Mouse (Mus musculus): Measurements from ENCODE around the gene Ankrd55. TPM values are rescaled to one million over a fixed set of nuclear protein-coding genes. Genes with fewer than 3 reads are reported as not detected.
A peak's percentile ranks its signal among the peaks of the same experiment; 100 is the strongest.
"Not testable (repeated sequence)": the region's sequence is repeated elsewhere in the genome, so short reads cannot be mapped to it uniquely, and the experiment has no call there.

Gene Ankrd55
- polyA plus RNA-seq, 1 experiment from 2014 or later: 0.89 TPM

DNA sequence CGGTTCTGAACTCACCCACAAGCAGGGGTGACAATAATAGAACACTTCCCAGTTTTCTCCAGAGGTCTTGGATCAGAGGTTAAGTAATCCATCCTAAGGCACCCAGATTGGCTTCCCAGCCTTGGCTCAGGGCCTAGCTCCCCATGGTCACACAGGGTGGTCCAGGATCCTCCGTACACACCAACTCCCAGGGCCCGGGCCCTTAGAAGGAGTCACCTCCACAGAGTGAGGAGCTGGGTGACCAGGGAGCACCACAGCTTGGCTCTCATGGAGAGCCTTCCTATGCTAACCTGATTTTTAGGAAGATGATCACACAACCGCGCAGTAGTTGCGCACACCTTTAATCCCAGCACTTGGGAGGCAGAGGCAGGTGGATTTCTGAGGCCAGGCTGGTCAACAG, 127.6 kb downstream of the Ankrd55 start:
- Histone ChIP-seq H3K9ac (replicated peaks) (no peak overlapping the region), H3K4me3 (replicated peaks) (no peak overlapping the region), H3K36me3 (no peaks in the 10 kb centered on the region), H3K27me3 (no peaks in the 10 kb centered on the region), H3K4me2 (no peak overlapping the region), H3K4me1 (replicated peaks) (peaks cover 16% of the 10 kb centered on the region), H3K9me3 (no peaks in the 10 kb centered on the region), H3K27ac (peak overlapping the region; percentile 78; the same call in 1 of the 2 replicates)
- no peak for ATAC-seq (ENCODE audit: insufficient number of reproducible peaks, insufficient read depth, low FRiP score, low TSS enrichment, low read depth)
- WGBS: 85% methylated on average over 6 of the region's 6 CpGs

DNA sequence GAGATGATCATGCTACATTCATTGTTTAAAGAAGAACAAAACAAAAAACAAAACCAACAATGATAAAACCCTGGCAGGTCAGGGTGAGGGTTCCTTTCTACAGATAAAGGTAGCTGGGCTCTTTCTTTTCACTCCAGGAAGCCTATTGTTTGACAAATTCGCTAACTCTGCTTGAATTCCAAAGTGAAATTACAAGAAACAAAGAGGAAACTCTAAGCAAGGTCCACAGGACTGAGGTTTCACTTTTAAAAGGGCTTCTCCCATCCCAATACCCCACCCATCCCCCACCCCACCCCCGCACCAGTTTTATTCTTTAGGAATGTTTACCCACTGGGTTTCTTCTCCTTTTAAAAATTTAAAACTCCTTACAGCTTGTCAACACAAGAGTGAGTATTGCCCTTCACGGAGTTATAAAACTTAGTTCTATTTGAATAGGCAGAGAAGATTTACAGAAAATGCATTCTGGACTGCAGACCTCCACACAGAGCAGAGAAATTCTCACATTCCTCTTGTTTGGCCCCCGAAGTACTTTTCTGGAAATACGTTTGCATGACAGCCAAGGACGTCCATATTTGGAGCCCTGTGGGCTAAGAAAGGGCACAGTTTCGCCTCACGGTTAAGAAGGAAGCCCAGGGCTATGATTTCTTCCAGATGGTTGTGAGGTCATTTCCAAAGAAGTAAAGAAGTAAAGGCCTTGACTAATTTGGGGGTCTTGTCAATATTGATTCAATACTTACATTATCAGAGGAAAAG, 128.3 kb downstream of the Ankrd55 start:
- WGBS: 9% methylated on average over 8 of the region's 8 CpGs
- Histone ChIP-seq H3K27ac (peak overlapping the region; percentile 78), H3K4me2 (peak overlapping the region; percentile 21; the same call in 1 of the 2 replicates), H3K9ac (replicated peaks) (no peak overlapping the region), H3K9me3 (no peaks in the 10 kb centered on the region), H3K4me1 (replicated peaks) (peaks cover 16% of the 10 kb centered on the region), H3K27me3 (no peaks in the 10 kb centered on the region), H3K4me3 (replicated peaks) (no peak overlapping the region), H3K36me3 (no peaks in the 10 kb centered on the region)
- ATAC-seq (ENCODE audit: insufficient number of reproducible peaks, insufficient read depth, low FRiP score, low TSS enrichment, low read depth): no peak

- Histone ChIP-seq H3K36me3 (no peaks in the 10 kb centered on the region), H3K4me3 (replicated peaks) (no peak overlapping the region), H3K27me3 (no peaks in the 10 kb centered on the region), H3K4me1 (replicated peaks) (peaks cover 16% of the 10 kb centered on the region), H3K9ac (replicated peaks) (no peak overlapping the region), H3K9me3 (no peaks in the 10 kb centered on the region), H3K27ac (peak overlapping the region; percentile 78), H3K4me2 (no peak overlapping the region)
- WGBS: 18% methylated on average over 4 of the region's 4 CpGs
- no peak for ATAC-seq (ENCODE audit: insufficient number of reproducible peaks, insufficient read depth, low FRiP score, low TSS enrichment, low read depth)
Measured at GRCm38 (mm10) chr13:112417163-112417523, 128.9 kb downstream of the Ankrd55 start.

DNA sequence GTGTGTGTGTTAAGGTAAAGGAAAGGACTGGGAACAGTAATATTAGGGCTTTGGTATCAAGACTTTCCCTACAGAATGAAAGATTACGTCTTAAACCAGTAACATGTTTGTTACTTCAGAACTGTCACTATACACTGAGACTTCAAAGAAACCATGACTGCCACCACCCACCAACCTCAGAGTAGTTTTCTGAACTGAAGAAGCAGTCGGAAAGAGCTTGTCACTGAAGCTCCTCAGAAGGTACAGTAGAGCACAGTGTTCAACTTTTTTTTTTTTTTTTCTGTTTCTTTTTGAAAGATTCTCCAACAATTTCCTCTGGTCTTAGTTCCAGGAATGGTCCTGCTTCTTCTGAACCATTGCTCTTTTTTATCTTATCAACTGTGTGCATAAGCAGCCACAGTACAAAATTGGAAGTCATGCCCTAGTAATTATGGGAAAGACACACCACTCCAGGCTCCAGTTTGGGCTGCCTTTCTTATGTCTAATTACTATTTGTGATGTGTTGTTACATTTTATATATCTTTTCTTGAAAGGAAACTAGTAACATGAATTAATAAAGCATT, 129.7 kb downstream of the Ankrd55 start:
- ATAC-seq (ENCODE audit: insufficient number of reproducible peaks, insufficient read depth, low FRiP score, low TSS enrichment, low read depth): no peak
- Histone ChIP-seq H3K9ac (replicated peaks) (no peak overlapping the region), H3K27ac (no peak overlapping the region), H3K4me1 (replicated peaks) (peaks cover 16% of the 10 kb centered on the region), H3K4me3 (replicated peaks) (no peak overlapping the region), H3K36me3 (no peaks in the 10 kb centered on the region), H3K27me3 (no peaks in the 10 kb centered on the region), H3K9me3 (no peaks in the 10 kb centered on the region), H3K4me2 (no peak overlapping the region)
- WGBS: 77% methylated on average over 2 of the region's 2 CpGs

DNA sequence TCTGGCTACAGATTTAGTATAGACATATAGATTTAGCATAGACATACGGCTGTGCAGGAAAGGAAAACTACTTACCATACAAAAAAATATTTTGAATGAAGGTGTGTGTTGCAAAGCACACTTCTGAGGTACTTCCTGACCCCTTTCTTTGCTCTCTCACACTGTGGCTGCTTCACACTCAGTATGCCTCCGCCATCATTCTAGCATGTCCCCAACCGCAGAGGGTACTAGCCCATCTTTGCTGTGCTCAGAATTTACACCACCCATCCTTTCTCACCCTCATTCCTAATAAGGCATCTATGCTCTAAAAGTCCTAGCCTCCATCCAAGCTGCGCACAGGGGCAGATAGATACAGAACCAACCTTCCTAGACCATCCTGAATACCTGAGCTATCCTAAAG, 130.3 kb downstream of the Ankrd55 start:
- Histone ChIP-seq H3K27me3 (no peaks in the 10 kb centered on the region), H3K4me2 (no peak overlapping the region), H3K4me1 (replicated peaks) (peaks cover 16% of the 10 kb centered on the region), H3K9ac (replicated peaks) (no peak overlapping the region), H3K9me3 (no peaks in the 10 kb centered on the region), H3K4me3 (replicated peaks) (no peak overlapping the region), H3K27ac (no peak overlapping the region), H3K36me3 (no peaks in the 10 kb centered on the region)
- no peak for ATAC-seq (ENCODE audit: insufficient number of reproducible peaks, insufficient read depth, low FRiP score, low TSS enrichment, low read depth)
- WGBS: 86% methylated on average over 4 of the region's 4 CpGs

GRCm38 (mm10) chr13:112424212-112424611, 136.0 kb downstream of the Ankrd55 start:
- H3K27me3 ChIP-seq: no peaks in the 10 kb centered on the region
- no peak overlapping the region for H3K9ac ChIP-seq (replicated peaks)
- H3K9me3 ChIP-seq: no peaks in the 10 kb centered on the region
- no peak overlapping the region for H3K4me2 ChIP-seq
- H3K4me1 ChIP-seq (replicated peaks): 0 out of 2 replicates have a peak, but pooled peaks cover 4% of the 10 kb centered on the region
- no peak overlapping the region for H3K4me3 ChIP-seq (replicated peaks)
- no peaks in the 10 kb centered on the region for H3K36me3 ChIP-seq
- 87% methylated on average over 2 of the region's 2 CpGs for WGBS
- no peak for ATAC-seq (ENCODE audit: insufficient number of reproducible peaks, insufficient read depth, low FRiP score, low TSS enrichment, low read depth)
- no peak overlapping the region for H3K27ac ChIP-seq

DNA sequence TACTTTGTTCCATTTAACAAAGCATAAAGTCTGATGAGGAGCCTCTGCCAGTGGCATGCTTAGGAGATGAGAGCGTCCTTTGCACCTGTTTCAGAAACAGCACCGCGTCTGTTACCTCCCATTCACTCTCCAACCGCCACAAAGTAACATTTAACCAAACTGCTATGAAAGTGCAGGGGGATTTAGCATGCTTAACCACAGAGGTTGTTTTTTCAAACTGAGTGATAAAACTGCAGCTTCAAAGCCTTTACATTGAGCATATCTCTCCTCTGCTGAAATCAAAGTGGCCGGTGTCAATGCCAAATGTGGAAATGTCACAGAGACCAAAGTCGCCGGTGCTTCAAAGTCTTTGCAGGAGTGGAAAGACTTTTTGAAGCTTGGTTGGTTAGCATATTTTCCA, 136.4 kb downstream of the Ankrd55 start:
- H3K4me1 ChIP-seq (replicated peaks): 0 out of 2 replicates have a peak, but pooled peaks cover 4% of the 10 kb centered on the region
- WGBS: 73% methylated on average over 7 of the region's 7 CpGs
- no peak overlapping the region for H3K27ac ChIP-seq
- no peak overlapping the region for H3K4me3 ChIP-seq (replicated peaks)
- no peaks in the 10 kb centered on the region for H3K9me3 ChIP-seq
- H3K27me3 ChIP-seq: no peaks in the 10 kb centered on the region
- H3K9ac ChIP-seq (replicated peaks): no peak overlapping the region
- no peak for ATAC-seq (ENCODE audit: insufficient number of reproducible peaks, insufficient read depth, low FRiP score, low TSS enrichment, low read depth)
- no peak overlapping the region for H3K4me2 ChIP-seq
- H3K36me3 ChIP-seq: no peaks in the 10 kb centered on the region

GRCm38 (mm10) chr13:112425181-112425654, 137.0 kb downstream of the Ankrd55 start:
- no peak for ATAC-seq (ENCODE audit: insufficient number of reproducible peaks, insufficient read depth, low FRiP score, low TSS enrichment, low read depth)

DNA sequence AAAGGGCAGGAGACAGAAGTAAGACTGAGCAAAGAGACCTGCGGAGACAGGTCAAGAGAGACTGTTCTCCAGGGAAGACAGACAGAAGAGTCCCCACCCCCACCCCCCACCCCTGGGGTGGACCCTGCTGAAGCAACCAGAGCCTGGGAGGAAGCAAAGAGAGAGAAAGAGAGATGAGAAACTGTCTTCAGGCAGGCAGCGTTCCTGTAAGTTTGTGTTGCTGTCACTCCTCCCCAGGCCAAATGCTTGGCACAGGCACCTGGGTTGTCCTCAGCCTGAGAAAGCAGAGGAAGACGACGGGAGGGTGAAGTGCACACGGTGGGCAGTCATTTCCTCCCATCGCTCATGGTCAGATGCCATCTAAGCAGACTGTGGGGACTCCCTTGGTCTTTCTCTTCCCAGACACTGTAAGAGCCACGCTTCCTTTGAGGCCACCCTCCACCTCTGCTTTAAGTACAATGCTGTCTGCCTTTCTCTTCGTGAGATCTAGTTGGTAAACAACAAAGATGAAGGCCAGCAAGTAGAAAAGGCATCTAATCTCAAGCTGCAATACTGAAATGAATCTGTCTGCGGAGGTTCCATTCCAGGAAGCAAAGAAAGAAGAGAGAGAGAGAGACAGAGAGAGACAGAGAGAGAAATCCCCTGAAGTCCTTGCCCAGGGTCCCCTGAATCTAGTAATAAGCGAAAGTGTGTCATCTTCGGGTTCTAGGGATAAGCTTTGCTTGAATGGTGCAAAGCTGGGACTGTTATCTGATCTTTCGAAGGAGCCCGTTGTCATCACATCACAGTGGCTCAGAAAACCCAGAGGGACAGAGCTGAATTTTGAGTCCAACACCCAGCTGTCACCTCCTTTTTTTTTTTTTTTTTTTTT, 138.2 kb downstream of the Ankrd55 start:
- 70% methylated on average over 13 of the region's 13 CpGs for WGBS
- no peak overlapping the region for H3K9ac ChIP-seq (replicated peaks)
- no peaks in the 10 kb centered on the region for H3K27me3 ChIP-seq
- no peak overlapping the region for H3K27ac ChIP-seq
- H3K9me3 ChIP-seq: no peaks in the 10 kb centered on the region
- ATAC-seq (ENCODE audit: insufficient number of reproducible peaks, insufficient read depth, low FRiP score, low TSS enrichment, low read depth): no peak
- H3K4me2 ChIP-seq: no peak overlapping the region
- H3K4me3 ChIP-seq (replicated peaks): no peak overlapping the region
- no peaks in the 10 kb centered on the region for H3K36me3 ChIP-seq
- H3K4me1 ChIP-seq (replicated peaks): 0 out of 2 replicates have a peak, but pooled peaks cover 4% of the 10 kb centered on the region

More at GRCm38 (mm10) chr13:112425181-112425654, 137.0 kb downstream of the Ankrd55 start:
- WGBS: 53% methylated on average over 8 of the region's 8 CpGs
- Histone ChIP-seq H3K27me3 (no peaks in the 10 kb centered on the region), H3K27ac (no peak overlapping the region), H3K4me2 (no peak overlapping the region), H3K4me1 (replicated peaks) (0 out of 2 replicates have a peak, but pooled peaks cover 4% of the 10 kb centered on the region), H3K4me3 (replicated peaks) (no peak overlapping the region), H3K9ac (replicated peaks) (no peak overlapping the region), H3K9me3 (no peaks in the 10 kb centered on the region), H3K36me3 (no peaks in the 10 kb centered on the region)

DNA sequence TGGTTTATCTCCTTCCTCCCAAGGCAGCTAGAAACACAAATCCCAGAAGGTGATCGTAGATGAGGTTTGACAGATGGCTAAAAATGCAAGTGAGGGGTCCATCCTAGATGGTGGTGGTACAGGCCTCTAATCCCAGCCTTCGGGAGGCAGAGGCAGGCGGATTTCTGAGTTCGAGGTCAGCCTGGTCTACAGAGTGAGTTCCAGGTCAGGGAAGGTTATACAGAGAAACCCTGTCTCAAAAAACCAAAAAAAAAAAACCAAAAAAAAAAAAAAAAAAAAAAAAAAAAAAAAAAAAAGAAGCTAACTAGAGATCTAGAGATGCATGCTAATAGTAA, 138.9 kb downstream of the Ankrd55 start:
- H3K9me3 ChIP-seq; H3K4me2 ChIP-seq; ATAC-seq (ENCODE audit: insufficient number of reproducible peaks, insufficient read depth, low FRiP score, low TSS enrichment, low read depth); H3K9ac ChIP-seq (replicated peaks); H3K36me3 ChIP-seq; H3K4me1 ChIP-seq (replicated peaks); H3K27me3 ChIP-seq; H3K4me3 ChIP-seq (replicated peaks); H3K27ac ChIP-seq: not testable (repeated sequence)
- 87% methylated on average over 4 of the region's 4 CpGs for WGBS

DNA sequence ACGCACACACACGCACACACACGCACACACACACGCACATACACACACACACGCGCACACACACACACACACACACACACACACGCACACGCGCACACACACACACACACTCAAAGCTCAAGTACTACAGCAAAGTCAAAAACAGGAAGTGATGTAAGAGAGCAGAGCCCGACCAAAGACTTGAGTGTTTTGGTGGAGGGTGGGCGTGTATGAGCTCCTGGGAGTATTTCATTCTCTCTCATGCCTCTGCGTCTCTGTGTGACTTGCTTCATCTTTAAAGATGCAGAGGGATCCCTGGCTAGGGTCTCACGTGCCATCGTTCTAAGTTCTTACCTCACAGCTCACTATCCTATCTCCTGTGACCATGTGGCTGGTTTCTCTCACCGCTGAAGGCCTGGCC, 139.3 kb downstream of the Ankrd55 start:
- no peaks in the 10 kb centered on the region for H3K9me3 ChIP-seq
- no peak overlapping the region for H3K4me3 ChIP-seq (replicated peaks)
- 93% methylated on average over 14 of the region's 15 CpGs for WGBS
- H3K9ac ChIP-seq (replicated peaks): no peak overlapping the region
- no peak overlapping the region for H3K27ac ChIP-seq
- H3K4me1 ChIP-seq (replicated peaks): peaks cover 6% of the 10 kb centered on the region
- no peak for ATAC-seq (ENCODE audit: insufficient number of reproducible peaks, insufficient read depth, low FRiP score, low TSS enrichment, low read depth)
- H3K27me3 ChIP-seq: no peaks in the 10 kb centered on the region
- H3K36me3 ChIP-seq: no peaks in the 10 kb centered on the region
- no peak overlapping the region for H3K4me2 ChIP-seq

All from limb, embryonic 12.5 days (tissue).